Mouse (Mus musculus): ENCODE measurements at regions not wholly inside any gene's neighbourhood (a gene's known extent, or its start where the extent isn't known, plus 50 kb on each side); places are given as distances from the start of the nearest gene placed in this dataset.

- no peak overlapping the region for H3K4me3 ChIP-seq (replicated peaks; ENCODE audit: low read length)
- H3K36me3 ChIP-seq (ENCODE audit: control insufficient read depth, insufficient read depth, low read length): no peaks in the 10 kb centered on the region
- 0 out of 2 replicates have a peak, but pooled peaks cover 4% of the 10 kb centered on the region for H3K4me1 ChIP-seq (ENCODE audit: control insufficient read depth, insufficient read depth, low read length)
- no peak overlapping the region for H3K4me2 ChIP-seq (ENCODE audit: low read depth, low read length)
- no peaks in the 10 kb centered on the region for H3K9me3 ChIP-seq (replicated peaks; ENCODE audit: control insufficient read depth, low read length)
- ATAC-seq (ENCODE audit: insufficient read depth, low FRiP score): no peak
- H3K9ac ChIP-seq (ENCODE audit: low read length): no peak overlapping the region
- WGBS: 85% methylated on average over 3 of the region's 3 CpGs
- H3K27ac ChIP-seq (ENCODE audit: low read length): no peak overlapping the region
- H3K27me3 ChIP-seq (ENCODE audit: control insufficient read depth, insufficient read depth, low read length): no peaks in the 10 kb centered on the region
Observed at GRCm38 (mm10) chr17:45277516-45277915, 156.0 kb downstream of the Cdc5l start.

- no peaks in the 10 kb centered on the region for H3K9me3 ChIP-seq (replicated peaks; ENCODE audit: control insufficient read depth, low read length)
- no peak overlapping the region for H3K27ac ChIP-seq (ENCODE audit: low read length)
- H3K4me3 ChIP-seq (replicated peaks; ENCODE audit: low read length): no peak overlapping the region
- H3K27me3 ChIP-seq (ENCODE audit: control insufficient read depth, insufficient read depth, low read length): no peaks in the 10 kb centered on the region
- H3K4me2 ChIP-seq (ENCODE audit: low read depth, low read length): no peak overlapping the region
- no peaks in the 10 kb centered on the region for H3K36me3 ChIP-seq (ENCODE audit: control insufficient read depth, insufficient read depth, low read length)
- ATAC-seq (ENCODE audit: insufficient read depth, low FRiP score): no peak
- WGBS: 72% methylated on average over 12 of the region's 12 CpGs
- H3K4me1 ChIP-seq (ENCODE audit: control insufficient read depth, insufficient read depth, low read length): 0 out of 2 replicates have a peak, but pooled peaks cover 4% of the 10 kb centered on the region
- H3K9ac ChIP-seq (ENCODE audit: low read length): no peak overlapping the region
Observed at GRCm38 (mm10) chr17:45276686-45277405, 156.7 kb downstream of the Cdc5l start.

GRCm38 (mm10) chr17:45274894-45275293 is 158.6 kb downstream of the Cdc5l start:
- ATAC-seq (ENCODE audit: insufficient read depth, low FRiP score): no peak
- Histone ChIP-seq H3K36me3 (ENCODE audit: control insufficient read depth, insufficient read depth, low read length) (no peaks in the 10 kb centered on the region), H3K9me3 (replicated peaks; ENCODE audit: control insufficient read depth, low read length) (no peaks in the 10 kb centered on the region), H3K9ac (ENCODE audit: low read length) (no peak overlapping the region), H3K27ac (ENCODE audit: low read length) (no peak overlapping the region), H3K27me3 (ENCODE audit: control insufficient read depth, insufficient read depth, low read length) (no peaks in the 10 kb centered on the region), H3K4me1 (ENCODE audit: control insufficient read depth, insufficient read depth, low read length) (0 out of 2 replicates have a peak, but pooled peaks cover 4% of the 10 kb centered on the region), H3K4me3 (replicated peaks; ENCODE audit: low read length) (no peak overlapping the region), H3K4me2 (ENCODE audit: low read depth, low read length) (no peak overlapping the region)
- 60% methylated on average over 4 of the region's 4 CpGs for WGBS

- H3K9ac ChIP-seq (ENCODE audit: low read length): no peak overlapping the region
- H3K27ac ChIP-seq (ENCODE audit: low read length): no peak overlapping the region
- H3K36me3 ChIP-seq (ENCODE audit: control insufficient read depth, insufficient read depth, low read length): no peaks in the 10 kb centered on the region
- H3K4me1 ChIP-seq (ENCODE audit: control insufficient read depth, insufficient read depth, low read length): peaks cover 7% of the 10 kb centered on the region
- ATAC-seq (ENCODE audit: insufficient read depth, low FRiP score): no peak
- H3K4me3 ChIP-seq (replicated peaks; ENCODE audit: low read length): no peak overlapping the region
- no peaks in the 10 kb centered on the region for H3K9me3 ChIP-seq (replicated peaks; ENCODE audit: control insufficient read depth, low read length)
- H3K4me2 ChIP-seq (ENCODE audit: low read depth, low read length): no peak overlapping the region
- no peaks in the 10 kb centered on the region for H3K27me3 ChIP-seq (ENCODE audit: control insufficient read depth, insufficient read depth, low read length)
- WGBS: 74% methylated on average over 6 of the region's 6 CpGs
Observed at GRCm38 (mm10) chr17:45266776-45267175, 166.8 kb downstream of the Cdc5l start.

GRCm38 (mm10) chr17:45265587-45265986 is 167.9 kb downstream of the Cdc5l start:
- ATAC-seq (ENCODE audit: insufficient read depth, low FRiP score): no peak

GRCm38 (mm10) chr17:45264434-45264833 is 169.1 kb downstream of the Cdc5l start:
- H3K27me3 ChIP-seq (ENCODE audit: control insufficient read depth, insufficient read depth, low read length): no peaks in the 10 kb centered on the region
- WGBS: 48% methylated on average over 6 of the region's 6 CpGs
- H3K27ac ChIP-seq (ENCODE audit: low read length): no peak overlapping the region
- no peak overlapping the region for H3K4me2 ChIP-seq (ENCODE audit: low read depth, low read length)
- H3K4me3 ChIP-seq (replicated peaks; ENCODE audit: low read length): no peak overlapping the region
- ATAC-seq (ENCODE audit: insufficient read depth, low FRiP score): no peak
- H3K9ac ChIP-seq (ENCODE audit: low read length): no peak overlapping the region
- H3K4me1 ChIP-seq (ENCODE audit: control insufficient read depth, insufficient read depth, low read length): peaks cover 7% of the 10 kb centered on the region
- H3K9me3 ChIP-seq (replicated peaks; ENCODE audit: control insufficient read depth, low read length): no peaks in the 10 kb centered on the region
- no peaks in the 10 kb centered on the region for H3K36me3 ChIP-seq (ENCODE audit: control insufficient read depth, insufficient read depth, low read length)

More at GRCm38 (mm10) chr17:45265587-45265986, 167.9 kb downstream of the Cdc5l start:
- Histone ChIP-seq H3K27ac (ENCODE audit: low read length) (no peak overlapping the region), H3K4me3 (replicated peaks; ENCODE audit: low read length) (no peak overlapping the region), H3K9me3 (replicated peaks; ENCODE audit: control insufficient read depth, low read length) (no peaks in the 10 kb centered on the region), H3K36me3 (ENCODE audit: control insufficient read depth, insufficient read depth, low read length) (no peaks in the 10 kb centered on the region), H3K9ac (ENCODE audit: low read length) (no peak overlapping the region), H3K4me1 (ENCODE audit: control insufficient read depth, insufficient read depth, low read length) (peaks cover 7% of the 10 kb centered on the region), H3K4me2 (ENCODE audit: low read depth, low read length) (no peak overlapping the region), H3K27me3 (ENCODE audit: control insufficient read depth, insufficient read depth, low read length) (no peaks in the 10 kb centered on the region)
- WGBS: 54% methylated on average over 7 of the region's 7 CpGs

GRCm38 (mm10) chr17:45260421-45260820 is 173.1 kb downstream of the Cdc5l start:
- Histone ChIP-seq H3K36me3 (ENCODE audit: control insufficient read depth, insufficient read depth, low read length) (no peaks in the 10 kb centered on the region), H3K9me3 (replicated peaks; ENCODE audit: control insufficient read depth, low read length) (no peaks in the 10 kb centered on the region), H3K27me3 (ENCODE audit: control insufficient read depth, insufficient read depth, low read length) (no peaks in the 10 kb centered on the region), H3K9ac (ENCODE audit: low read length) (no peak overlapping the region), H3K4me2 (ENCODE audit: low read depth, low read length) (no peak overlapping the region), H3K4me3 (replicated peaks; ENCODE audit: low read length) (no peak overlapping the region), H3K4me1 (ENCODE audit: control insufficient read depth, insufficient read depth, low read length) (peaks cover 3% of the 10 kb centered on the region), H3K27ac (ENCODE audit: low read length) (no peak overlapping the region)
- no peak for ATAC-seq (ENCODE audit: insufficient read depth, low FRiP score)
- 77% methylated on average over 10 of the region's 10 CpGs for WGBS

- H3K4me1 ChIP-seq (ENCODE audit: control insufficient read depth, insufficient read depth, low read length): peaks cover 6% of the 10 kb centered on the region
- H3K9ac ChIP-seq (ENCODE audit: low read length): no peak overlapping the region
- ATAC-seq (ENCODE audit: insufficient read depth, low FRiP score): no peak
- WGBS: 71% methylated on average over 7 of the region's 7 CpGs
- no peak overlapping the region for H3K4me3 ChIP-seq (replicated peaks; ENCODE audit: low read length)
- no peaks in the 10 kb centered on the region for H3K36me3 ChIP-seq (ENCODE audit: control insufficient read depth, insufficient read depth, low read length)
- no peak overlapping the region for H3K4me2 ChIP-seq (ENCODE audit: low read depth, low read length)
- no peaks in the 10 kb centered on the region for H3K27me3 ChIP-seq (ENCODE audit: control insufficient read depth, insufficient read depth, low read length)
- no peak overlapping the region for H3K27ac ChIP-seq (ENCODE audit: low read length)
- H3K9me3 ChIP-seq (replicated peaks; ENCODE audit: control insufficient read depth, low read length): no peaks in the 10 kb centered on the region
Observed at GRCm38 (mm10) chr17:45258007-45258406, 175.5 kb downstream of the Cdc5l start.

GRCm38 (mm10) chr17:45252593-45253230 is 180.8 kb downstream of the Cdc5l start:
- 26% methylated on average over 15 of the region's 15 CpGs for WGBS
- ATAC-seq (ENCODE audit: insufficient read depth, low FRiP score): peak; percentile 68; the same call in 1 of the 2 replicates
- H3K36me3 ChIP-seq (ENCODE audit: control insufficient read depth, insufficient read depth, low read length): no peaks in the 10 kb centered on the region
- no peaks in the 10 kb centered on the region for H3K9me3 ChIP-seq (replicated peaks; ENCODE audit: control insufficient read depth, low read length)
- H3K27me3 ChIP-seq (ENCODE audit: control insufficient read depth, insufficient read depth, low read length): no peaks in the 10 kb centered on the region
- no peak overlapping the region for H3K4me3 ChIP-seq (replicated peaks; ENCODE audit: low read length)
- H3K4me2 ChIP-seq (ENCODE audit: low read depth, low read length): peak overlapping the region; percentile 13
- no peak overlapping the region for H3K27ac ChIP-seq (ENCODE audit: low read length)
- peaks cover 12% of the 10 kb centered on the region for H3K4me1 ChIP-seq (ENCODE audit: control insufficient read depth, insufficient read depth, low read length)
- H3K9ac ChIP-seq (ENCODE audit: low read length): peak overlapping the region; percentile 47; the same call in 1 of the 2 replicates

Data from stomach, embryonic 16.5 days (tissue).